Mouse (Mus musculus): Measurements from ENCODE around the gene Mrpl20. TPM values are rescaled to one million over a fixed set of nuclear protein-coding genes. Genes with fewer than 3 reads are reported as not detected.

Mrpl20 gene
- total and polyA plus RNA-seq, 2 experiments = 29.7 to 72.4 TPM

DNA sequence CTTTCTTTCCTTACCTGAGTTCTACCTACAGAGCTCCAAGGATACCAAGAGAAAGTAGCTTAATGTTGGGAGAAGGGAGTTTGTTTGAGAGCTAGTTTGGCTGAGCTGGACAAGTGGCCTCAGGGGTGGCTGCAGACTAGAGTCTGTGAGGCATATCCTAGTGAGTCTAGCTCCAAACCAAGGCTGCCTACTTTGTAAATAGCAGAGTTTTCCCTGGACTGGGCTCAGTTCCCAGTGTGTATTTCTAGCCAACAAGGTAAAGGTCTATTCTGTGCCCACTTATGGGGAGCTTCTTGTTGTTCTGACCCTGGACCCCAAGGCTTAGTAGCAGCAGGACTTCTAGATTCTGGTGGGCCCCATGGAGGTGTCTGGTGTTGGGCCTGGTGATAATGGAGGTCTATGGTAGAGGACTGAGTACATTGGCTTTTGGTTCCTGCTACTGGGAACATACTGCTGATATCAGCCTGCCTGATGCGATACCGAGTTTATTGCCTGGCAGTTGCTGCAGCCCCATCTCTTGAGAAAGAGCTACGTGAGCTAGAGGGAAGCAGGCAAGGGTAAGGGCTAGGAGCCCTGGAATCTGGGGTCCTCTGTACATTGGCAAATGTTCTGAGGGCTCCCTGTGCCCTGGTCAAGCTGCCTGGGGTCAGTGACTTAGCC lies 47.2 kb downstream of the Mrpl20 start:
- WGBS = 26% methylated on average over 3 of the region's 3 CpGs
- H3K36me3 ChIP-seq (ENCODE audit: control insufficient read depth, insufficient read depth, low read length) = no peaks in the 10 kb centered on the region
- peaks cover 25% of the 10 kb centered on the region for H3K4me1 ChIP-seq (ENCODE audit: control insufficient read depth, insufficient read depth, low read length)
- no peak overlapping the region for H3K9ac ChIP-seq (ENCODE audit: low read depth, low read length)
- H3K27ac ChIP-seq (replicated peaks; ENCODE audit: insufficient read depth, low read depth, low read length) = peak overlapping the region; percentile 15; the same call in 1 of the 2 replicates
- peak; percentile 64 for DNase-seq (ENCODE audit: extremely low read depth, low read depth, low spot score)
- peaks cover 40% of the 10 kb centered on the region for H3K79me2 ChIP-seq (ENCODE audit: control insufficient read depth, insufficient read depth, low read length)
- H3K27me3 ChIP-seq (ENCODE audit: control insufficient read depth, insufficient read depth, low read length) = no peaks in the 10 kb centered on the region
- TF ChIP-seq POLR2A (IDR thresholded peaks at IDR 0.05; ENCODE audit: extremely low read depth, insufficient read depth, low read length) (no peak), CTCF (IDR thresholded peaks at IDR 0.05; ENCODE audit: low read depth, low read length) (no peak)
- no peak overlapping the region for H3K4me3 ChIP-seq (ENCODE audit: insufficient read depth, low read depth, low read length)

DNA sequence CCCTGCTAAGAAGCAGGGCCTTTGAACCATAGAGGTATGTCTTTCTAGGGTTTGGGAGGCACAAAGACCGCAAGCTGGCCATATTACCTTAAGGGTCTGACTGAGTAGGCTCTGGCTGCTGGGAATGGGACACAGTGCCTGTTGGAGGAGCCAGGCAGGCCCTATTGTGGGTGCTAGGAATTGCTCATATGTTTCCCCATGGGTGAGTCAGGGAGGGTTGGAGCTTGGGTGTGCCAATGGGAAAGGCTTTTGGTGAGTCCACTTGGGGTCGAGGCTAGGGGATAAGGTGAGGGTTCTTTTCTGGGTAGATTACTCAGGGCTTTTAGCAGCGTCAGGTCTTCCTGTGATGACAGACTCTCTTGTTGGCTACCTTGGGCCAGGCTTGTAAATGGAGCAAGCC lies 48.7 kb downstream of the Mrpl20 start:
- Histone ChIP-seq H3K4me1 (ENCODE audit: control insufficient read depth, insufficient read depth, low read length) (peaks cover 25% of the 10 kb centered on the region), H3K36me3 (ENCODE audit: control insufficient read depth, insufficient read depth, low read length) (peaks cover 3% of the 10 kb centered on the region; the same call in 1 of the 2 replicates), H3K27me3 (ENCODE audit: control insufficient read depth, insufficient read depth, low read length) (no peaks in the 10 kb centered on the region), H3K9ac (ENCODE audit: low read depth, low read length) (no peak overlapping the region), H3K79me2 (ENCODE audit: control insufficient read depth, insufficient read depth, low read length) (peaks cover 40% of the 10 kb centered on the region), H3K4me3 (ENCODE audit: insufficient read depth, low read depth, low read length) (no peak overlapping the region), H3K27ac (replicated peaks; ENCODE audit: insufficient read depth, low read depth, low read length) (no peak overlapping the region)
- TF ChIP-seq POLR2A (IDR thresholded peaks at IDR 0.05; ENCODE audit: extremely low read depth, insufficient read depth, low read length) = no peak
- 92% methylated on average over 3 of the region's 3 CpGs for WGBS
- DNase-seq (ENCODE audit: extremely low read depth, low read depth, low spot score) = no peak

DNA sequence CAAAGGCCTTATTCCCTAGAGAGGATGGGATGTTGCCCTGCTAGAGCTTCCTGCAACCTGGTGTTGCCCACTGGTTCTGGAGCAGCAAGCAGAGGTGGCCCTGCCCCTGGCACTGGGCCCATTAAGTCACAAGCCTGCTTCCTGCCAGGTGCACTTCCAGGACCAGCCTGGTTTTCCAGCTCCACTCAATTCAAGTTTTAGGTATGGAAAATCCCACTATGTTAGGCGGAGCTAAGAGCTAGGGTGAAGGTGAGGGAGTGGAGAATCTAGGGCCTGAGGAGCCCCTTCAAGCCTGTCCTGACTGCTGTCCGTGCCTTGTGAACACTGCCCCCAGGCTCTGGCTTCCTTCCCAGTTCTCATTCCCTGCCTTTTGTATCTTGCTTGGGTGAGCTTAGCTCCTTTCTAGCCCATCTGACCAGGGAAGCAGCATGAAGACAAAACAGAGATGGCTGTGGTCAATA lies 49.3 kb downstream of the Mrpl20 start:
- no peaks in the 10 kb centered on the region for H3K27me3 ChIP-seq (ENCODE audit: control insufficient read depth, insufficient read depth, low read length)
- H3K9ac ChIP-seq (ENCODE audit: low read depth, low read length) = no peak overlapping the region
- TF ChIP-seq POLR2A (IDR thresholded peaks at IDR 0.05; ENCODE audit: extremely low read depth, insufficient read depth, low read length) (no peak), CTCF (IDR thresholded peaks at IDR 0.05; ENCODE audit: low read depth, low read length) (no peak)
- no peak for DNase-seq (ENCODE audit: extremely low read depth, low read depth, low spot score)
- H3K4me1 ChIP-seq (ENCODE audit: control insufficient read depth, insufficient read depth, low read length) = peaks cover 21% of the 10 kb centered on the region
- no peak overlapping the region for H3K4me3 ChIP-seq (ENCODE audit: insufficient read depth, low read depth, low read length)
- H3K36me3 ChIP-seq (ENCODE audit: control insufficient read depth, insufficient read depth, low read length) = peaks cover 3% of the 10 kb centered on the region; the same call in 1 of the 2 replicates
- 71% methylated on average over 2 of the region's 2 CpGs for WGBS
- no peak overlapping the region for H3K27ac ChIP-seq (replicated peaks; ENCODE audit: insufficient read depth, low read depth, low read length)
- peaks cover 40% of the 10 kb centered on the region for H3K79me2 ChIP-seq (ENCODE audit: control insufficient read depth, insufficient read depth, low read length)

DNA sequence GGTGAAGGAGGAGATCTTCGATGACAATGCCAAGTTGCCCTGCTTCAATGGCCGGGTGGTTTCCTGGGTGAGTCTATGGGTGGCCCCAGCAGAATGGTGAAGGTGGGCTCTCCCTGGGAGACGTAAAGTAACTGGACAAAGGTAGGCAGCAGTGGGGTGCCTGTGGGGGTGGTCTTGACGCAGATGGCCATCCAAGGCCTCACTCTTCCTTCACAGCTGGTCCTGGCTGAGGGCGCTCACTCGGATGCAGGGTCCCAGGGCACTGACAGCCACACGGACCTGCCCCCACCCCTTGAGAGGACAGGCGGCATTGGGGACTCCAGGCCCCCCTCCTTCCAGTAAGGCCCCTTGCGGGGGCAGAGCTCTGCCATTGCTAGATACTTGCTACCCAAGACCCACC lies 50.7 kb downstream of the Mrpl20 start:
- Histone ChIP-seq H3K9ac (ENCODE audit: low read depth, low read length) (no peak overlapping the region), H3K79me2 (ENCODE audit: control insufficient read depth, insufficient read depth, low read length) (peaks cover 31% of the 10 kb centered on the region), H3K36me3 (ENCODE audit: control insufficient read depth, insufficient read depth, low read length) (peaks cover 7% of the 10 kb centered on the region; the same call in 1 of the 2 replicates), H3K27ac (replicated peaks; ENCODE audit: insufficient read depth, low read depth, low read length) (no peak overlapping the region), H3K27me3 (ENCODE audit: control insufficient read depth, insufficient read depth, low read length) (no peaks in the 10 kb centered on the region), H3K4me1 (ENCODE audit: control insufficient read depth, insufficient read depth, low read length) (peaks cover 21% of the 10 kb centered on the region), H3K4me3 (ENCODE audit: insufficient read depth, low read depth, low read length) (no peak overlapping the region)
- TF ChIP-seq CTCF (IDR thresholded peaks at IDR 0.05; ENCODE audit: low read depth, low read length) (no peak), POLR2A (IDR thresholded peaks at IDR 0.05; ENCODE audit: extremely low read depth, insufficient read depth, low read length) (no peak)
- DNase-seq (ENCODE audit: extremely low read depth, low read depth, low spot score) = no peak
- 95% methylated on average over 9 of the region's 9 CpGs for WGBS

DNA sequence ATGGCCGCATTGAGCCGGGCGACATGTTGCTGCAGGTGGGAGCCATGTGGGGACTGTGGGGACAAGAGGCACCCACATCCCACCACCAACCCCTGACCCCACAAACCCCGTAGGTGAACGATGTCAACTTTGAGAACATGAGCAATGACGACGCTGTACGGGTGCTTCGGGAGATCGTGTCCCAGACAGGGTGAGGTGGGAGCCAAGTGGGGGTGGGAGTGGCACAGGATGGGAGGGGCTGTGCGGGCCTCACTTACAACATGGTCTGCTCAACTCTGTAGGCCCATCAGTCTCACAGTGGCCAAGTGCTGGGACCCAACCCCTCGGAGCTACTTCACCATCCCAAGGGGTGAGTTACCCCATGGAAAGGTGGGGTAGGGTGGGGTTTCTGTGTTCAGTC lies 52.3 kb downstream of the Mrpl20 start:
- Histone ChIP-seq H3K4me1 (ENCODE audit: control insufficient read depth, insufficient read depth, low read length) (peaks cover 7% of the 10 kb centered on the region), H3K79me2 (ENCODE audit: control insufficient read depth, insufficient read depth, low read length) (peaks cover 17% of the 10 kb centered on the region), H3K36me3 (ENCODE audit: control insufficient read depth, insufficient read depth, low read length) (peaks cover 7% of the 10 kb centered on the region; the same call in 1 of the 2 replicates), H3K4me3 (ENCODE audit: insufficient read depth, low read depth, low read length) (no peak overlapping the region), H3K9ac (ENCODE audit: low read depth, low read length) (no peak overlapping the region), H3K27ac (replicated peaks; ENCODE audit: insufficient read depth, low read depth, low read length) (no peak overlapping the region), H3K27me3 (ENCODE audit: control insufficient read depth, insufficient read depth, low read length) (no peaks in the 10 kb centered on the region)
- 96% methylated on average over 12 of the region's 12 CpGs for WGBS
- TF ChIP-seq POLR2A (IDR thresholded peaks at IDR 0.05; ENCODE audit: extremely low read depth, insufficient read depth, low read length) (no peak), CTCF (IDR thresholded peaks at IDR 0.05; ENCODE audit: low read depth, low read length) (no peak)
- DNase-seq (ENCODE audit: extremely low read depth, low read depth, low spot score) = no peak

DNA sequence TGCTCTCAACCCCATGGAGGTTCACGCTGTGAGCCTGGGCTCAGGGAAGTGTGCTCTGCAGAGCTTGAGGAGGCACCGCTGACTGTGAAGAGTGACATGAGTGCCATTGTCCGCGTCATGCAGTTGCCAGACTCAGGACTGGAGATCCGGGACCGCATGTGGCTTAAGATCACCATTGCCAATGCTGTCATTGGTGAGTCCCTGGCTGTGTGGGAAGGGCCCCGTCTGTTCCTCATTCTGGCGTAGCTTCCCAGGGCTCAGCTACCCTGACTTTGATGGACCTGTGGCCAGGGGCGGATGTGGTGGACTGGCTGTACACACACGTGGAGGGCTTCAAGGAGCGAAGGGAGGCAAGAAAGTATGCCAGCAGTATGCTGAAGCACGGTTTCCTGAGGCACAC lies 53.4 kb downstream of the Mrpl20 start:
- no peaks in the 10 kb centered on the region for H3K27me3 ChIP-seq (ENCODE audit: control insufficient read depth, insufficient read depth, low read length)
- H3K4me3 ChIP-seq (ENCODE audit: insufficient read depth, low read depth, low read length) = no peak overlapping the region
- peaks cover 7% of the 10 kb centered on the region; the same call in 1 of the 2 replicates for H3K36me3 ChIP-seq (ENCODE audit: control insufficient read depth, insufficient read depth, low read length)
- DNase-seq (ENCODE audit: extremely low read depth, low read depth, low spot score) = no peak
- H3K27ac ChIP-seq (replicated peaks; ENCODE audit: insufficient read depth, low read depth, low read length) = no peak overlapping the region
- H3K9ac ChIP-seq (ENCODE audit: low read depth, low read length) = no peak overlapping the region
- peaks cover under 1% of the 10 kb centered on the region for H3K4me1 ChIP-seq (ENCODE audit: control insufficient read depth, insufficient read depth, low read length)
- H3K79me2 ChIP-seq (ENCODE audit: control insufficient read depth, insufficient read depth, low read length) = peaks cover 7% of the 10 kb centered on the region
- no peak for TF ChIP-seq CTCF (IDR thresholded peaks at IDR 0.05; ENCODE audit: low read depth, low read length)
- no peak for TF ChIP-seq POLR2A (IDR thresholded peaks at IDR 0.05; ENCODE audit: extremely low read depth, insufficient read depth, low read length)
- WGBS = 93% methylated on average over 12 of the region's 12 CpGs

All from liver, adult 2 months (tissue).